Comparison of ENCODE assay signal across 8 mouse cellular contexts in the genomic region with DNA sequence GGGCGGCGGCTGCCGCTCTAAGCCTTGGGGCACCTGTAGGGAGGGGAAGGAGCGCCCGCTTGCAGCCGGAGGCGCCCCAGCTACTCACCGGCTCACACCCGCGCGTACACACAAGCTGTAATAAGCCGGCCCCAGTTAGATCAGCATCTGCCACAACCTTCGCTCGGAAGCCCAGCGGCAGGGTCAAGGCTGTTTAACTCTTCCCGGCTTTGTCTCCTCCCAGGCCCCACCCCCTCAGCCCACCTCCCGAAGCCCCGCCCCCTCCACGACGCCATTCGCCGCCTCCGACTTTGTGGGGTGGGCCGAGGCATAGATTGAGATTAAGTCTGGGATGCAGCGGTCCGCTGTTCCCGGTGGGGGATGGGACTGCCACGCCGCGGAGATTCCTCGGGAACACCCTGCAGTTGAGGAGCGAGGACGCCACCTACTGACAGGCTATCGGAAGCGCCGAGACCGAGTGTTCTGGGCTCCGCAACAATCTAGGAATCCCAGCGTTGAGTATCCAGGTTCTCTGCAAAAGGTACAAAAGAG. TPM values are rescaled to one million over a fixed set of nuclear protein-coding genes. Genes with fewer than 3 reads are reported as not detected.
DNase-seq lines count a peak whose midpoint lies in the region; ATAC-seq and TF ChIP-seq lines count a peak whose summit lies in the region.

No protein-coding gene starts in this region.

- peak in 1 of 2 experiments; percentile 55; a peak in 2 of 4 replicates for TF ChIP-seq CTCF in CH12.LX (conservative IDR thresholded peaks at IDR 0.05 in 1 of 2, IDR thresholded peaks at IDR 0.05 in 1 of 2; ENCODE audit: low read depth in 2 of 2, low read length in 2 of 2)
- peak; percentile 91 for TF ChIP-seq CTCF in liver, postnatal 0 days (IDR thresholded peaks at IDR 0.05; ENCODE audit: low read depth)

- peak overlapping the region; percentile 93 for H3K4me2 ChIP-seq in CH12.LX (ENCODE audit: insufficient read depth, low read depth, poor library complexity, severe bottlenecking)
- peak overlapping the region; percentile 62 for H3K4me2 ChIP-seq in forebrain, embryonic 12.5 days
- H3K4me2 ChIP-seq in liver, postnatal 0 days (ENCODE audit: low read depth, low read length) = peak overlapping the region; percentile 87
- peak overlapping the region; percentile 75 for H3K4me2 ChIP-seq in neural tube, embryonic 14.5 days (ENCODE audit: low read depth, low read length)

- peaks cover 0 to 4% of the 10 kb centered on the region in 2 experiments for H3K36me3 ChIP-seq in CH12.LX (replicated peaks in 1 of 2; ENCODE audit: control insufficient read depth in 1 of 2, insufficient read depth in 1 of 2, low read length in 1 of 2)
- H3K36me3 ChIP-seq in forebrain, embryonic 12.5 days (replicated peaks) = peaks cover 8% of the 10 kb centered on the region
- 0 out of 2 replicates have a peak, but pooled peaks cover 6% of the 10 kb centered on the region for H3K36me3 ChIP-seq in liver, postnatal 0 days (replicated peaks; ENCODE audit: insufficient read depth, low read length)
- H3K36me3 ChIP-seq in neural tube, embryonic 14.5 days (ENCODE audit: control insufficient read depth, insufficient read depth, low read length) = peaks cover 3% of the 10 kb centered on the region; the same call in 1 of the 2 replicates

- intact Hi-C loops in heart, postnatal 10 days (cut with DNase I) = loop anchor here (2.0 kb wide), 1 partner anchor 132 kb away; no protein-coding TSS in a partner anchor

- TF ChIP-seq POLR2A in CH12.LX (IDR thresholded peaks at IDR 0.05; ENCODE audit: low read depth, low read length) = peak; percentile 59

- peak; percentile 94 for ATAC-seq in forebrain, embryonic 12.5 days (ENCODE audit: low FRiP score)
- ATAC-seq in liver, postnatal 0 days = peak; percentile 82
- ATAC-seq in neural tube, embryonic 14.5 days (ENCODE audit: low read depth) = peak; percentile 95

- no peaks in the 10 kb centered on the region; a peak in 1 of 4 replicates for H3K4me1 ChIP-seq in CH12.LX (ENCODE audit: control insufficient read depth in 1 of 2, insufficient read depth in 2 of 2)
- peaks cover 31% of the 10 kb centered on the region for H3K4me1 ChIP-seq in forebrain, embryonic 12.5 days
- peaks cover 12% of the 10 kb centered on the region; the same call in 1 of the 2 replicates for H3K4me1 ChIP-seq in liver, postnatal 0 days (ENCODE audit: insufficient read depth)
- peaks cover 22% of the 10 kb centered on the region for H3K4me1 ChIP-seq in neural tube, embryonic 14.5 days (ENCODE audit: control insufficient read depth, insufficient read depth, low read length)

- no peaks in the 10 kb centered on the region for H3K79me2 ChIP-seq in CH12.LX (replicated peaks; ENCODE audit: control insufficient read depth, extremely low read depth, insufficient read depth, poor library complexity, severe bottlenecking)

- no peaks in the 10 kb centered on the region for H3K27me3 ChIP-seq in CH12.LX (replicated peaks)
- H3K27me3 ChIP-seq in forebrain, embryonic 12.5 days = no peaks in the 10 kb centered on the region
- no peaks in the 10 kb centered on the region for H3K27me3 ChIP-seq in liver, postnatal 0 days (ENCODE audit: insufficient read depth, low read length)
- peaks cover 3% of the 10 kb centered on the region; the same call in 1 of the 2 replicates for H3K27me3 ChIP-seq in neural tube, embryonic 14.5 days (ENCODE audit: control insufficient read depth, insufficient read depth, low read length)

- peak; percentile 82 for DNase-seq in CH12.LX (ENCODE audit: extremely low read depth)
- DNase-seq in c-Kit-positive CD71-positive TER-119-negative erythroid progenitor cells, embryonic 14.5 days (ENCODE audit: low read depth) = peak; percentile 73
- DNase-seq in heart, postnatal 10 days = peak; percentile 98 to 99
- peak; percentile 92 for DNase-seq in large intestine, adult 2 months (ENCODE audit: low read depth, low spot score)
- peak; percentile 95 for DNase-seq in liver, postnatal 0 days
- DNase-seq in testis, postnatal 10 days (ENCODE audit: low spot score) = peak; percentile 99

- in situ Hi-C loops in CH12.LX (cut with MboI; ENCODE audit: low pct_ligation_motif_present, low pct_unique_long_range_greater_than_20kb, low sequenced_read_pairs) = loop anchor here (10.0 kb wide), 1 partner anchor 64 kb away; a partner anchor contains a TSS

- peak overlapping the region; percentile 64 to 81 (median 66) for H3K4me3 ChIP-seq in CH12.LX (replicated peaks in 1 of 3; ENCODE audit: low read depth in 2 of 3, low read length in 2 of 3, poor library complexity in 1 of 3)
- H3K4me3 ChIP-seq in forebrain, embryonic 12.5 days (replicated peaks) = peak overlapping the region; percentile 73
- peak overlapping the region; percentile 78 for H3K4me3 ChIP-seq in liver, postnatal 0 days (ENCODE audit: low read depth, low read length)
- H3K4me3 ChIP-seq in neural tube, embryonic 14.5 days (ENCODE audit: low read depth, low read length) = peak overlapping the region; percentile 85

- WGBS in forebrain, embryonic 12.5 days = under 1% methylated on average over 39 of the region's 39 CpGs
- under 1% methylated on average over 39 of the region's 39 CpGs for whole genome bisulfite sequencing in large intestine, adult 2 months
- under 1% methylated on average over 39 of the region's 39 CpGs for WGBS in liver, postnatal 0 days (ENCODE audit: insufficient replicate concordance)
- WGBS in neural tube, embryonic 14.5 days = under 1% methylated on average over 39 of the region's 39 CpGs

- no peaks in the 10 kb centered on the region for H3K9me3 ChIP-seq in CH12.LX (replicated peaks; ENCODE audit: low read length)
- H3K9me3 ChIP-seq in forebrain, embryonic 12.5 days = no peaks in the 10 kb centered on the region
- no peaks in the 10 kb centered on the region for H3K9me3 ChIP-seq in liver, postnatal 0 days (ENCODE audit: low read length)
- no peaks in the 10 kb centered on the region for H3K9me3 ChIP-seq in neural tube, embryonic 14.5 days (ENCODE audit: control insufficient read depth, low read length)

- dilution Hi-C loops in CH12.LX (cut with MboI; ENCODE audit: extremely low pct_ligation_motif_present, extremely low pct_unique_long_range_greater_than_20kb, low sequenced_read_pairs) = no loop called here

- H3K27ac ChIP-seq in CH12.LX (ENCODE audit: insufficient read depth, low read depth) = peak overlapping the region; percentile 22
- H3K27ac ChIP-seq in forebrain, embryonic 12.5 days = peak overlapping the region; percentile 99
- H3K27ac ChIP-seq in liver, postnatal 0 days (ENCODE audit: low read depth) = peak overlapping the region; percentile 99
- H3K27ac ChIP-seq in neural tube, embryonic 14.5 days (ENCODE audit: low read depth, low read length) = peak overlapping the region; percentile 98

- TF ChIP-seq RAD21 in CH12.LX (IDR thresholded peaks at IDR 0.05; ENCODE audit: low read depth, low read length) = peak; percentile 23

- peak overlapping the region; percentile 21; the same call in 1 of the 2 replicates for H3K9ac ChIP-seq in CH12.LX (ENCODE audit: insufficient read depth, low read depth)
- H3K9ac ChIP-seq in forebrain, embryonic 12.5 days = peak overlapping the region; percentile 81
- H3K9ac ChIP-seq in liver, postnatal 0 days (replicated peaks) = peak overlapping the region; percentile 81
- H3K9ac ChIP-seq in neural tube, embryonic 14.5 days (replicated peaks; ENCODE audit: low read depth, low read length) = peak overlapping the region; percentile 82

- no peak for TF ChIP-seq EP300 in CH12.LX (IDR thresholded peaks at IDR 0.05; ENCODE audit: low read length)
- TF ChIP-seq EP300 in liver, postnatal 0 days (IDR thresholded peaks at IDR 0.05; ENCODE audit: low read depth) = no peak

TF ChIP-seq in CH12.LX, 34 proteins besides CTCF, POLR2A, EP300 and RAD21 (continues in another document):
- peak; percentile 75; the same call in 1 of the 2 replicates for TF ChIP-seq CHD2 (IDR thresholded peaks at IDR 0.05; ENCODE audit: low read length)
- TF ChIP-seq CHD1 (IDR thresholded peaks at IDR 0.05; ENCODE audit: low read depth, low read length) = no peak

RNA-seq across cellular contexts. Expression of a gene that starts 7.3 kb away (rescaled TPM):
- total RNA-seq in CH12.LX (2012; rRNA removed) (8.1 and 9.3 TPM in 2 replicates), CH12.LX (2014; rRNA removed) (20.6 and 23.4 TPM in 2 replicates)
- polyA plus RNA-seq in CH12.LX (2012; ENCODE audit: insufficient read length, low read depth) = 11.1 and 11.2 TPM in 2 replicates
- polyA plus RNA-seq in forebrain, embryonic 12.5 days (2016; fragmentation: Nextera tagmentation; extraction: Ambion mirVana) = 343 and 355 TPM in 2 replicates
- 10 to 100 TPM; 48.1 to 51.8 TPM for total RNA-seq in heart, postnatal 10 days (2021)
- 59.6 and 72.2 TPM in 2 replicates for polyA plus RNA-seq in large intestine, adult 2 months (2012; rRNA removed)
- 120 and 121 TPM in 2 replicates for polyA plus RNA-seq in liver, postnatal 0 days (2015; fragmentation: Nextera tagmentation; extraction: Ambion mirVana)
- polyA plus RNA-seq in neural tube, embryonic 14.5 days (2014; fragmentation: Nextera tagmentation; extraction: Ambion mirVana) = 492 and 510 TPM in 2 replicates

RNA-seq across cellular contexts. Expression of a gene that starts 7.5 kb away (rescaled TPM):
- total RNA-seq in CH12.LX (2012; rRNA removed) (14.5 and 14.8 TPM in 2 replicates), CH12.LX (2014; rRNA removed) (25.5 and 26.7 TPM in 2 replicates)
- 12.6 and 14.5 TPM in 2 replicates for polyA plus RNA-seq in CH12.LX (2012; ENCODE audit: insufficient read length, low read depth)
- polyA plus RNA-seq in forebrain, embryonic 12.5 days (2016; fragmentation: Nextera tagmentation; extraction: Ambion mirVana) = 18.1 and 20.6 TPM in 2 replicates
- total RNA-seq in heart, postnatal 10 days (2021) = 10 to 100 TPM; 15.3 to 17.3 TPM
- polyA plus RNA-seq in large intestine, adult 2 months (2012; rRNA removed) = 2.4 and 6.1 TPM in 2 replicates
- 3.4 and 3.6 TPM in 2 replicates for polyA plus RNA-seq in liver, postnatal 0 days (2015; fragmentation: Nextera tagmentation; extraction: Ambion mirVana)
- polyA plus RNA-seq in neural tube, embryonic 14.5 days (2014; fragmentation: Nextera tagmentation; extraction: Ambion mirVana) = 17.3 and 22.3 TPM in 2 replicates

RNA-seq across cellular contexts. Expression of a gene that starts 56.0 kb away (rescaled TPM):
- total RNA-seq in CH12.LX (2012; rRNA removed) = not detected in 2 replicates
- total RNA-seq in CH12.LX (2014; rRNA removed) = 0.13 and 0.18 TPM in 2 replicates
- polyA plus RNA-seq in CH12.LX (2012; ENCODE audit: insufficient read length, low read depth) = 0.17 TPM in 1 of 2 replicates, not detected in the other
- polyA plus RNA-seq in forebrain, embryonic 12.5 days (2016; fragmentation: Nextera tagmentation; extraction: Ambion mirVana) = 0.28 TPM in 1 of 2 replicates, not detected in the other
- not detected for total RNA-seq in heart, postnatal 10 days (2021)
- 0.05 and 0.11 TPM in 2 replicates for polyA plus RNA-seq in large intestine, adult 2 months (2012; rRNA removed)
- polyA plus RNA-seq in liver, postnatal 0 days (2015; fragmentation: Nextera tagmentation; extraction: Ambion mirVana) = 0.12 and 0.19 TPM in 2 replicates
- 0.76 and 1.0 TPM in 2 replicates for polyA plus RNA-seq in neural tube, embryonic 14.5 days (2014; fragmentation: Nextera tagmentation; extraction: Ambion mirVana)

RNA-seq across cellular contexts. Expression of a gene that starts 59.6 kb away (rescaled TPM):
- total RNA-seq in CH12.LX (2012; rRNA removed) (not detected in 2 replicates), CH12.LX (2014; rRNA removed) (not detected in 2 replicates)
- polyA plus RNA-seq in CH12.LX (2012; ENCODE audit: insufficient read length, low read depth) = not detected in 2 replicates
- polyA plus RNA-seq in forebrain, embryonic 12.5 days (2016; fragmentation: Nextera tagmentation; extraction: Ambion mirVana) = not detected in 2 replicates
- not detected for total RNA-seq in heart, postnatal 10 days (2021)
- polyA plus RNA-seq in large intestine, adult 2 months (2012; rRNA removed) = not detected in 2 replicates
- not detected in 2 replicates for polyA plus RNA-seq in liver, postnatal 0 days (2015; fragmentation: Nextera tagmentation; extraction: Ambion mirVana)
- not detected in 2 replicates for polyA plus RNA-seq in neural tube, embryonic 14.5 days (2014; fragmentation: Nextera tagmentation; extraction: Ambion mirVana)

Comparison
In these comparisons a context has a peak if more than half of its experiments do, and no peak if none do; other contexts are left out.
1. Peak in every context shown above with its lines: DNase-seq, ATAC-seq, H3K4me3 ChIP-seq and H3K27ac ChIP-seq.
2. H3K27ac ChIP-seq: peak in every context shown above with its lines; median percentile 99 in forebrain, embryonic 12.5 days; 99 in liver, postnatal 0 days; 98 in neural tube, embryonic 14.5 days; 22 in CH12.LX.
3. H3K9ac ChIP-seq: peak in every context shown above with its lines; median percentile 82 in neural tube, embryonic 14.5 days; 81 in forebrain, embryonic 12.5 days; 81 in liver, postnatal 0 days; 21 in CH12.LX.